Mouse (Mus musculus): ENCODE results near the gene Cd59b.

- TF ChIP-seq CTCF (IDR thresholded peaks at IDR 0.05; ENCODE audit: insufficient read depth, low read length) (no peak), POLR2A (IDR thresholded peaks at IDR 0.05; ENCODE audit: borderline replicate concordance, extremely low read depth, low read depth, low read length) (no peak)
Observed at GRCm38 (mm10) chr2:104024656-104025055, 45.0 kb upstream of the Cd59b start.

All from lung, adult 2 months (tissue).